Mouse (Mus musculus) limb, embryonic 10.5 days (tissue): ENCODE measurements around the gene Cyp2b10. TPM values are rescaled to one million over a fixed set of nuclear protein-coding genes. Genes with fewer than 3 reads are reported as not detected.
"Not testable (repeated sequence)": the region's sequence is repeated elsewhere in the genome, so short reads cannot be mapped to it uniquely, and the experiment has no call there.

Source experiments
- DNase-seq: peaks from one replicate; pipeline ENCODE4 v3.0.0-alpha.2; 2017; ENCODE audit warnings: low spot score
- H3K27ac ChIP-seq: fragments of 300-500 bp; sonication (generic); 2 replicates; pipeline ENCODE4 v1.5.1; 2016; ENCODE audit warnings: mild to moderate bottlenecking
- H3K27me3 ChIP-seq: fragments of 300-500 bp; sonication (generic); 2 replicates; pipeline ENCODE4 v1.6.1; 2016; ENCODE audit warnings: low read depth, mild to moderate bottlenecking; ENCODE audit not compliant: poor library complexity, severe bottlenecking
- H3K36me3 ChIP-seq: fragments of 300-500 bp; sonication (generic); 2 replicates; pipeline ENCODE4 v1.6.1; 2016; ENCODE audit warnings: mild to moderate bottlenecking, moderate library complexity
- H3K4me1 ChIP-seq: fragments of 300-500 bp; sonication (generic); 2 replicates; pipeline ENCODE4 v1.6.1; 2016
- H3K4me3 ChIP-seq: fragments of 300-500 bp; sonication (generic); 2 replicates; pipeline ENCODE4 v1.5.1; 2016; ENCODE audit warnings: mild to moderate bottlenecking, moderate library complexity
- H3K9me3 ChIP-seq: fragments of 300-500 bp; sonication (generic); replicated peaks from 2 replicates; pipeline ENCODE4 v1.6.1; 2016; ENCODE audit warnings: mild to moderate bottlenecking
- WGBS: fragments of 180-500 bp; shearing (Covaris S2); methylation state at CpG from one replicate; pipeline ENCODE4 v1.1.7; 2016; 5-methylcytosine and 5-hydroxymethylcytosine counted together
- polyA plus RNA-seq: library from polyadenylated mRNA; unstranded; fragments of >200 nt; fragmentation: Nextera tagmentation; extraction: Ambion mirVana; gene quantifications from 2 replicates; pipeline ENCODE4 v1.2.1, GENCODE M21; 2016

The Cyp2b10 gene
- polyA plus RNA-seq, 1 experiment from 2014 or later = not detected

DNA sequence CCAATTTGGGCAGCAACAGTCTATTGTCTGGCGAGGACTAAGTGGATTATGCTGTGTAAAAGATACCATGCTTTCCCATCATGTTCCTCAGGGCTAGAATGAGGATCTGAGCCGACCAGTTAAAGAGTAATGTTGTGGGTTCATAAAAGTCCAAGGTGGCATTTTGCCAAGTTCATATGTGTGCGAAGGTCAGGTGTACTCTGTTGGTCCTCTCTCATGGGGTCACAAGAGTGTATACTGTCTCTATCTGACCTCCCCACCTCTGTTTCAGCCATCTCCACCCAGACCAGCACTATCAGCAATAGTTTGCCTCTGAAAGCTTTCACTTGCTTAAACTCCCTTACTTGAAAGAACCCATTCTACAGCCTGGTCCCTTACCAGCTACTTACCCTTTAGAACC, 9.7 kb upstream of the Cyp2b10 start:
- Histone ChIP-seq H3K9me3 (no peaks in the 10 kb centered on the region), H3K27ac (no peak overlapping the region), H3K4me3 (no peak overlapping the region), H3K4me1 (no peaks in the 10 kb centered on the region), H3K36me3 (no peaks in the 10 kb centered on the region), H3K27me3 (no peaks in the 10 kb centered on the region)
- no peak for DNase-seq
- WGBS = 88% methylated on average over 3 of the region's 3 CpGs

DNA sequence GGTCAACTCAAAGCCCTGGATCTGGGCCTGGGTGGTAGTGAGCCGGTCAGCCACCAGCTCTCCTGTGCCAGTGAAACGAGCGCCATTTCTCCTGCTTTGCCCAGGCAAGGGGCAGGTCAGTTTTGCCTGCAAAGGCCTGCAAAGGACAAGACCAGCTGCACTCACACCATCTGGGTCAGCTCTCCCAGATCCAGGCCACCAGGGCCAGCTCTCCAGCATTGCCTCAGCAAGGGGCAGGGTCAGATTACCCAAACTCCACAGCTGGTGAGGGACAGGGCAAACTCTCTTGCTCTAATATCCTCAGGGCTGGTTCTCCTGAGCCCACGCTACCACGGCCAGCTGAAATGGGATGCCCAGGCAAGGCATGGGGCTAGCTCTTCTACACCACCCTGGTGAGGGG, 4.3 kb upstream of the Cyp2b10 start:
- no peak for DNase-seq
- no peaks in the 10 kb centered on the region for H3K4me1 ChIP-seq
- no peaks in the 10 kb centered on the region for H3K9me3 ChIP-seq
- WGBS = 86% methylated on average over 5 of the region's 5 CpGs
- H3K4me3 ChIP-seq = no peak overlapping the region
- no peaks in the 10 kb centered on the region for H3K27me3 ChIP-seq
- no peaks in the 10 kb centered on the region for H3K36me3 ChIP-seq
- no peak overlapping the region for H3K27ac ChIP-seq

DNA sequence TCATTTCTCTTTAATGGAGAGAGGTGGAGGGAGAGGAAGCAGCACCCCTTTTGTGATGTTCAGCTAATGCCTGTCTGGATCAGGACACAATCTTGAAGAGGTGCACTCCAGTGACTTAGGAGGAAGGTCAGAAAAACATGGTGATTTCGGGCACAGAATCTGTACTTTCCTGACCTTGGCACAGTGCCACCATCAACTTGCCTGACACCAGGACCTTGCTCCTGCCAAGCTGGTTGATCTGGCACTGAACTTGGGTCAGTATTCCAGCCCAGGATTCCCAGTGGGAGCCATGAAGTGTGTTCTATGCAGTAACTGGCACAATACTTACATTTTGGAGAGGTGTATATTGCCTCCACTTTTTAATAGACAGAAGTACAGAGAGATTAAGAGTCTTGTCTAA, 2.3 kb upstream of the Cyp2b10 start:
- DNase-seq = no peak
- WGBS = 74% methylated on average over 1 of the region's 1 CpGs
- no peak overlapping the region for H3K27ac ChIP-seq
- no peaks in the 10 kb centered on the region for H3K9me3 ChIP-seq
- H3K27me3 ChIP-seq = no peaks in the 10 kb centered on the region
- H3K36me3 ChIP-seq = no peaks in the 10 kb centered on the region
- no peaks in the 10 kb centered on the region for H3K4me1 ChIP-seq
- no peak overlapping the region for H3K4me3 ChIP-seq

DNA sequence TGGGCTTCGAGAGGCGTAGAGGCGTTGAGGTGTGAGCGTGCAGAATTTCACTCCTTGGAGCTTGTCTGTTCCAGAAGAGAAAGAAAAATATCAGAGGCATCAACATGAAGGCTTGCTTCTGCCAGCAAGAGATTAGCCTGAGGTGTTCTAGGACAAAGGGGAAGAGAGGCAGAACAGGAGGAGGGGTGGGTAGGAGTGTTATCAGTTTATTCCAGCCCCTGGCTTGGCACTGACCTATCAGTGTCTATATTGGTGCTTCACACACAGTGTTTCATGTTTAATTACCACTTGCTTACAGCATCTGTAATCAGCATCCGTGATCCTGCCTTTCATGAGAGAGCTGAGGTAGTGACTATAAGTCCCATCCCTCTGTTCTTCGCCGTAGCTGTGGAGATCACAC, 644 bp downstream of the Cyp2b10 start:
- no peak overlapping the region for H3K4me3 ChIP-seq
- H3K27me3 ChIP-seq = no peaks in the 10 kb centered on the region
- 91% methylated on average over 7 of the region's 7 CpGs for WGBS
- no peaks in the 10 kb centered on the region for H3K4me1 ChIP-seq
- DNase-seq = no peak
- no peaks in the 10 kb centered on the region for H3K9me3 ChIP-seq
- no peaks in the 10 kb centered on the region for H3K36me3 ChIP-seq
- no peak overlapping the region for H3K27ac ChIP-seq

DNA sequence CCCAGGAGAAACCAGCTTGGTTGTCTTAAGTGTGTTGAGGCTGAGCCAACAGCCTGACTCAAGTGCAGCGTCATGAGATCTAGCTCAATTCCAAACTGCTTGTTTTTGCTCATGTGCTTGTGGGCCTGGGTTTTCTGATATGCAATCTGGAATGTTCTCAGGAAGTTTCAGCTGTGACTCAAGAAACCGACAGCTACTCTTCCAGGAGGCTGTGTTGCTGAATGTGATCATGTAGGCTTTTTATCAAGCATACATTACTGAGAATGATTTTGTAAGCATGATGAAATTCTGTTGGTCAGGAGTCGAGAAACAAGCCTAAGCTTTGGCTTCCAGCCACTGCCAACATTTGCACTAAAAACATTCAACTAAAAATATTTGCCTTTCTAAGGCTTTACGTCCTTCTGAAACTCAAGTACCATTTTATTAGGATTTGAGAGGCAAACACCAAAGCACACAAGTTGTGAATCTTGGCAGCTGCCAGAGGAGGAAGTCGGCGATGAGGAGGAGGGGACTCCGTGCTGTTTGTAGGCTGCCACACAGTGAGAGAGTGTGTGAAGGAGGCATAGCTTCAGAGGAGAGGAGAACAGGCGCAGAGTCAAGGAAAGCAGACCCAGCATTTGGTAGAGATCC, 4.8 kb downstream of the Cyp2b10 start:
- no peak for DNase-seq
- H3K36me3 ChIP-seq = no peaks in the 10 kb centered on the region
- no peaks in the 10 kb centered on the region for H3K9me3 ChIP-seq
- H3K27ac ChIP-seq = no peak overlapping the region
- H3K27me3 ChIP-seq = no peaks in the 10 kb centered on the region
- no peaks in the 10 kb centered on the region for H3K4me1 ChIP-seq
- H3K4me3 ChIP-seq = no peak overlapping the region
- 57% methylated on average over 8 of the region's 8 CpGs for WGBS

DNA sequence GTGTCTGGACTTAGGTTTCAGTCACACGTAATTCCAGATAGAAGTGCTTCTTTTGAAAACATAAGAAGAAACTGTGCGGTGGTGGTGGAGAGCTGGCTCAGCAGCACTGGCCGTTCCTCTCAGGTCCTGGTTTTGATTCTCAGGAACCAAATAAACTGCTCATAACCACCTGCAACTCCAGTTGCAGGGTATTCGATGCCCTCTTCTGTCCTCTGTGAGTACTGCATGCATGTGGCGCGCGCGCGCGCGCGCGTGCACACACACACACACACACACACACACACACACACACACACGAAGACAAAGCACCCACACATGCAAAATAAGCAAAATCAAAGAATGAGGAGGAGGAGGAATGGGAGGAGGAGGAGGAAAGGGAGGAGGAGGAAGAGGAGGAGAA, 5.7 kb downstream of the Cyp2b10 start:
- DNase-seq = no peak
- no peaks in the 10 kb centered on the region for H3K4me1 ChIP-seq
- WGBS = 35% methylated on average over 14 of the region's 14 CpGs

DNA sequence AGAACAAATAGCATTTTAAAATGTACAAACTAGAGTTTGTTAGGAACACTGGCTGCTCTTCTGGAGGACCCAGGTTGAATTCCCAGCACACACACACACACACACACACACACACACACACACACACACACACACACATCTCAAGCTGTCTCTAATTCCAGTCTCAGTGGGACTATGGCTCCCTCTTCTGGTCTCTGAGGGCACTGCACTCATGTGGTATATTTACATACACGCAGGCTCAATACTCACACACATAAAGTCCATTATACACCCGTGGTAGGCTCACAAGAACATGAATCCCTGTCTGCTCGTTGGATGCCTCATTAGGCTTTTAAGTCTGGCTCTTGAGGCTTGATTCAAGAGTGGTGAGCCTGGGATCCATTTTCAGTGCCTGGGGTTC, 6.6 kb downstream of the Cyp2b10 start:
- Histone ChIP-seq H3K9me3 (no peaks in the 10 kb centered on the region), H3K4me1 (no peaks in the 10 kb centered on the region), H3K4me3 (no peak overlapping the region), H3K27ac (no peak overlapping the region), H3K27me3 (no peaks in the 10 kb centered on the region), H3K36me3 (no peaks in the 10 kb centered on the region)
- WGBS = 47% methylated on average over 3 of the region's 3 CpGs
- DNase-seq = peak; percentile 37

More for the DNA sequence above, 5.7 kb downstream of the Cyp2b10 start:
- H3K27ac ChIP-seq = no peak overlapping the region
- no peak overlapping the region for H3K4me3 ChIP-seq
- no peaks in the 10 kb centered on the region for H3K36me3 ChIP-seq
- H3K27me3 ChIP-seq = no peaks in the 10 kb centered on the region
- no peaks in the 10 kb centered on the region for H3K9me3 ChIP-seq

DNA sequence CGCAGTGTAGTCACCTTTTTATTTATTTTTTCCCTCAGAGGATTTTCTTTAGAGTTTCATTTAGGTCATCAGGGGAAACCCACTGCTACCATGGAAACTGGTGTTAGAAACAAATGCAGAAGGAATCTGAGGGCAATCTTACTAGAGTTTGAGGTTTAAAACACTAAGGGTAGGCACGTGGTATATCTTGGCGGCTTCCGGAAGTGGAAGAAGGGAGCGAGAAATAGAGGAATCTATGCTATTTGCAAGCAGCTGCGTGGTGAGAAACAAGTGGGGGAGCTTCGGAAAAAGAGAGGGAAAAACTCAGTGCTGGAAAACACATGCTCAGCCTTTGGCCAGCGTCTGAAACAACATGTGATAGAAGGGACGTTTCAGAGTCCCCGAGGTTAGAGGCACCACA, 7.1 kb downstream of the Cyp2b10 start:
- no peak overlapping the region for H3K27ac ChIP-seq
- H3K27me3 ChIP-seq = no peaks in the 10 kb centered on the region
- no peak for DNase-seq
- no peaks in the 10 kb centered on the region for H3K9me3 ChIP-seq
- H3K36me3 ChIP-seq = no peaks in the 10 kb centered on the region
- H3K4me3 ChIP-seq = no peak overlapping the region
- H3K4me1 ChIP-seq = no peaks in the 10 kb centered on the region
- 74% methylated on average over 10 of the region's 10 CpGs for WGBS

DNA sequence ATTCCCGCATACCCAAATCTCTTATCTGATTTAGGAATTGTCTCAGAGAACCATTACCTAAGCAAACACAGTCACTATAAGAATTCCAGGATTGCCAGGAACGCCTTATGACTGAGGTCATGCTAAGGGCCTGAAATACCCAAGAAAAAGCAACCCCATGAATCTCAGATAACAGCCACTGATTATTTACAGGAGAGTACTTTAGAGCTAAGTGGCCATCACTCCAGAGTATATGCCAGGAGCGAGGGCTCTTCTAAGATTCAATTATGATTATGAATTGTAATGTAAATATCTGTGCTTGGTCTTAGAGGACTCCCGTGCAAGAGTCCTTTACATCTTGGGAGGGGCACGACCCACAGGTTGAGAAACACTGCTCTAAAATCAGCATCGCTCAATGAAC, 10.0 kb downstream of the Cyp2b10 start:
- 83% methylated on average over 6 of the region's 6 CpGs for WGBS

DNA sequence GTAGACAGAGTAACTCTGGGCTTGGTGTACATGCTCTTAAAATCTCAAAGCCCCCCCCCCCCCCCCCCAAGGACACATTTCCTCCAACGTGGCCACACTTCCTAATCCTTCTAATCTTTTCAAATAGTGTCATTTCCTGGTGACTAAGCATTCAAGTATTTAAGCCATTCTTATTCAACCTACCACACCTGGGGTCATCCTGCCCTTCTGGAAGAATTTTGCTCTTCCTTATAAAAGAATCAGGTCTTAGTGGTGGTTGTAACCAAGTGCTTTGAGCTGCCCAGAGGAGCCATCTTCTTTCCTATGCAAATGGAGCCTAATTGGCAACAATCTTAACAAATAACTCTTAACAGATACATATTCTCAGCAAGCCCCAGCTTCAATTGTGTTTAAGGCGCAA, 12.6 kb downstream of the Cyp2b10 start:
- DNase-seq = no peak
- Histone ChIP-seq H3K9me3 (no peaks in the 10 kb centered on the region), H3K4me3 (no peak overlapping the region), H3K36me3 (no peaks in the 10 kb centered on the region), H3K27me3 (no peaks in the 10 kb centered on the region), H3K27ac (no peak overlapping the region), H3K4me1 (no peaks in the 10 kb centered on the region)
- WGBS = 73% methylated on average over 2 of the region's 2 CpGs

More for the DNA sequence above, 10.0 kb downstream of the Cyp2b10 start:
- no peaks in the 10 kb centered on the region for H3K27me3 ChIP-seq
- no peak overlapping the region for H3K4me3 ChIP-seq
- DNase-seq = no peak
- no peaks in the 10 kb centered on the region for H3K36me3 ChIP-seq
- no peaks in the 10 kb centered on the region for H3K4me1 ChIP-seq
- H3K9me3 ChIP-seq = no peaks in the 10 kb centered on the region
- no peak overlapping the region for H3K27ac ChIP-seq

DNA sequence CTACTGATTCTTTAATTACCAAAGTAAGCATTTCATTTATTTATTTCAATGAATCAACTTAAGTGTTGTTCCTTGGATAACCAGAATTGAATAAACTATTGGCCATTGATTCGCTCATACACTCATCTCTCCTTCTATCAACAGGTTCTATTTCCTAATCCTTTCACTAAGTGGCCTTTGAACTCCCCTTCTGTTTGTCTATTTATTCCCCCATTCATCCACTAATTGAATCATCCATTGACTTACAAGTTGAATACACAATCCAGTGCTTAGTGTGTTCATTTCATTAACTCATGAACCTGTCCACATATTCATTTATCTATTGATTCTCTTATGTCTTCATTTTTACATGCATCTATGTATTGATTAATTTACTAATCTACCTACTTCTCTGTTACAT, 18.7 kb downstream of the Cyp2b10 start:
- no peak for DNase-seq
- 81% methylated on average over 1 of the region's 1 CpGs for WGBS
- no peaks in the 10 kb centered on the region for H3K27me3 ChIP-seq
- H3K36me3 ChIP-seq = no peaks in the 10 kb centered on the region
- no peak overlapping the region for H3K4me3 ChIP-seq
- no peaks in the 10 kb centered on the region for H3K9me3 ChIP-seq
- no peak overlapping the region for H3K27ac ChIP-seq
- H3K4me1 ChIP-seq = no peaks in the 10 kb centered on the region

DNA sequence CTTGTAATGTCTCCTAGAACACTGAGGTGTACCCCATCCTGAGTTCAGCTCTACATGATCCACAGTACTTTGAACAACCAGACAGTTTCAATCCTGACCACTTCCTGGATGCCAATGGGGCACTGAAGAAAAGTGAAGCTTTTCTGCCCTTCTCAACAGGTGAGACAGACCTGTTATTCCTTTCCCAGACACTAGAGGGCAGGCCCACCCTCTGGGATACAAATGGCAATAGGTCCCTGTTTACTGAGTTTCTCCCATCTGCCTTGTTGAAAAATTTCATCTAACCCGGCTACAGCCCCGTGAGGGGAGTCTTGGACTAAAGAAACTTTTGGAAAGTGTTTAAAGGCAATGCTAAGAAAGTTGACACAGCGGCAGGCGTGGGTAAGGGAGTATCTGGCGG, 19.9 kb downstream of the Cyp2b10 start:
- DNase-seq, H3K36me3 ChIP-seq, H3K4me3 ChIP-seq, H3K9me3 ChIP-seq, H3K27me3 ChIP-seq, H3K4me1 ChIP-seq, H3K27ac ChIP-seq: not testable (repeated sequence)
- 60% methylated on average over 5 of the region's 5 CpGs for WGBS

DNA sequence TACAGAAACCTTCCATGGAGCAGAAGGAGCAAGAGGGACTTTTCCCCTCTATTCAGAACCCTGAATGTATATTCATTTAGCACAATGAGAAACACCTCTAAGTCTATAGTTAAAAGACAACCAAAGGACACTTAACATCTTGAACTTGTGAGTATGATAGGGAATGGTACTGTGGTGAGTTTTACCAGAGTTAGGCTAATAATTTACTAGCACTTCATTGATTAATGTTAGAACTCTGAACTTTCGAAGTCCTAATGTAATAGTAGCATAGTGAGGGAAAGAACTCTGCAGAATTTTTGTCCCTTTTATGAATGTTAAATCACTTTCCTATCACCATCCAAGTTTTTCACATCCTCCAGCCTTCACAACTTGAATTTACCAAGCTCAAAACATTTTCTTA, 22.0 kb downstream of the Cyp2b10 start:
- Histone ChIP-seq H3K27me3 (no peaks in the 10 kb centered on the region), H3K4me1 (no peaks in the 10 kb centered on the region), H3K36me3 (no peaks in the 10 kb centered on the region), H3K9me3 (no peaks in the 10 kb centered on the region), H3K4me3 (no peak overlapping the region), H3K27ac (no peak overlapping the region)
- DNase-seq = no peak
- 87% methylated on average over 1 of the region's 1 CpGs for WGBS

DNA sequence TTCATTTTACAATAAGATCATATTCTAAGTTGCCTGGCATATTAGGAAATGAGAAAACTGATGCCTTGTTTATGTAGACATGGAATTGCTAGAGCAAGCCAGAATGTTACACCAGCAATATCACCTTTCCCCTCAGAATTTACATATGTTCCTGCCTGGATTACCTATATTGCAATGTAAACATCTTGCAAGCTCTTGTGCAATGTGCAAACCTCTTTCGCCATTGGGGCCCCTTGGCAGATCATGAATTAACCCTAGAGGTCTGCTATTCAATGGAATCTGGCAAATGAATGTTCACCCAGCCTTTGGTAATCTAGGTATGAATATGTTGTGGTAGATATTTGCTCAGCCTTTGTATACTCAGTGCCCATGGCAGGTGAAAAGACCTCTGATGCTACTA, 47.9 kb downstream of the Cyp2b10 start:
- Histone ChIP-seq H3K27me3 (no peaks in the 10 kb centered on the region), H3K27ac (no peak overlapping the region), H3K4me3 (no peak overlapping the region), H3K36me3 (no peaks in the 10 kb centered on the region), H3K9me3 (no peaks in the 10 kb centered on the region), H3K4me1 (no peaks in the 10 kb centered on the region)
- no peak for DNase-seq
- 80% methylated on average over 1 of the region's 1 CpGs for WGBS
